Mouse (Mus musculus) cerebellum, adult 2 months (tissue): ENCODE measurements at regions not wholly inside any gene's neighbourhood (a gene's known extent, or its start where the extent isn't known, plus 50 kb on each side); places are given as distances from the start of the nearest gene placed in this dataset.

ENCODE experiments used
- CTCF ChIP-seq: fragments of 200-500 bp; IDR thresholded peaks from 2 replicates; pipeline ENCODE4 v1.5.1; 2011; ENCODE audit warnings: low read depth, mild to moderate bottlenecking, control low read depth, low read length, moderate library complexity, borderline replicate concordance; ENCODE audit not compliant: insufficient read depth
- POLR2A ChIP-seq: fragments of 200-500 bp; IDR thresholded peaks from 2 replicates; pipeline ENCODE4 v1.6.1; 2011; ENCODE audit warnings: low read length, control low read depth, borderline replicate concordance; ENCODE audit not compliant: insufficient read depth

DNA sequence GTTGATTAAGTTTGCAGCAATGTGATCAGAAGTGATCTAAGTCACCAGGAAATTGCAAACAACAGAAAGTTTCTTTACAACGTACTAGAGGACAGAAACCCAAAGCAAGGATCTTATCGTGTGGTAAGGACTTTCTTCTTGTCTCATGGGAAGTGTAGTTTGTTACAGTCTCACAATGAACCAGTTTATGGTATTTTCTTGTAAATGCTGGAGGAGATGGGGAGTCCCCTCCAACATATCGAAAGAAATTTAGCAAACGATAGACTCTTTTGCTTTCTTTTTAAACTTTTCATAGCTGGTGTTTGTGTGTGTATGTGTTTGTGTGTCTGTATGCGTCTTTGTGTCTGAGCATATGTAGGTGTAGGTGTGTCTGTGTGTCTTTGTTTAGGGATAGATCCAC, 453.0 kb upstream of the Dab2 start:
- TF ChIP-seq CTCF (no peak), POLR2A (no peak)
